Mouse (Mus musculus) embryonic facial prominence, embryonic 11.5 days (tissue): ENCODE measurements around the gene Cnga1. TPM values are rescaled to one million over a fixed set of nuclear protein-coding genes. Genes with fewer than 3 reads are reported as not detected.

Experiments
- ATAC-seq: fragments of 200-750 bp; cut with Nextera tagmentation; replicated peaks from 2 replicates; pipeline ENCODE4 v1.8.0; 2017; ENCODE audit warnings: low read depth; ENCODE audit not compliant: insufficient number of reproducible peaks, low FRiP score, low TSS enrichment
- DNase-seq: peaks from one replicate; pipeline ENCODE4 v3.0.0-alpha.2; 2015; ENCODE audit warnings: low spot score
- H3K27ac ChIP-seq: fragments of 300-500 bp; sonication (generic); replicated peaks from 2 replicates; pipeline ENCODE4 v1.5.1; 2014; ENCODE audit warnings: mild to moderate bottlenecking, low read depth, low read length, control low read depth
- H3K27me3 ChIP-seq: fragments of 300-500 bp; sonication (generic); 2 replicates; pipeline ENCODE4 v1.6.1; 2014; ENCODE audit warnings: mild to moderate bottlenecking, low read length, moderate library complexity, mixed read lengths; ENCODE audit not compliant: control insufficient read depth, insufficient read depth
- H3K36me3 ChIP-seq: fragments of 300-500 bp; sonication (generic); replicated peaks from 2 replicates; pipeline ENCODE4 v1.6.1; 2014; ENCODE audit warnings: low read depth, mild to moderate bottlenecking, low read length, moderate library complexity, mixed read lengths; ENCODE audit not compliant: control insufficient read depth, insufficient read depth
- H3K4me1 ChIP-seq: fragments of 300-500 bp; sonication (generic); 2 replicates; pipeline ENCODE4 v1.6.1; 2014; ENCODE audit warnings: low read length, mixed read lengths; ENCODE audit not compliant: control insufficient read depth, insufficient read depth
- H3K4me2 ChIP-seq: fragments of 300-500 bp; sonication (generic); 2 replicates; pipeline ENCODE4 v1.6.1; 2014; ENCODE audit warnings: low read depth, mild to moderate bottlenecking, control low read depth, low read length, moderate library complexity
- H3K4me3 ChIP-seq: fragments of 300-500 bp; sonication (generic); 2 replicates; pipeline ENCODE4 v1.5.1; 2014; ENCODE audit warnings: low read depth, low read length, control low read depth
- H3K9ac ChIP-seq: fragments of 300-500 bp; sonication (generic); replicated peaks from 2 replicates; pipeline ENCODE4 v1.6.1; 2014; ENCODE audit warnings: mild to moderate bottlenecking, control low read depth, low read length
- H3K9me3 ChIP-seq: fragments of 300-500 bp; sonication (generic); replicated peaks from 2 replicates; pipeline ENCODE4 v1.6.1; 2016; ENCODE audit warnings: mild to moderate bottlenecking, low read length, inconsistent platforms, mixed read lengths; ENCODE audit not compliant: control insufficient read depth
- WGBS: fragments of 180-500 bp; shearing (Covaris S2); extraction: QIAGEN DNeasy Blood & Tissue Kit; methylation state at CpG from one replicate; pipeline ENCODE4 v1.1.7; 2014; 5-methylcytosine and 5-hydroxymethylcytosine counted together
- polyA plus RNA-seq: library from polyadenylated mRNA; unstranded; fragments of >200 nt; fragmentation: Nextera tagmentation; extraction: Ambion mirVana; gene quantifications from 2 replicates; pipeline ENCODE4 v1.2.1, GENCODE M21; 2014

Gene Cnga1
- polyA plus RNA-seq, 1 experiment from 2014 or later: not detected

DNA sequence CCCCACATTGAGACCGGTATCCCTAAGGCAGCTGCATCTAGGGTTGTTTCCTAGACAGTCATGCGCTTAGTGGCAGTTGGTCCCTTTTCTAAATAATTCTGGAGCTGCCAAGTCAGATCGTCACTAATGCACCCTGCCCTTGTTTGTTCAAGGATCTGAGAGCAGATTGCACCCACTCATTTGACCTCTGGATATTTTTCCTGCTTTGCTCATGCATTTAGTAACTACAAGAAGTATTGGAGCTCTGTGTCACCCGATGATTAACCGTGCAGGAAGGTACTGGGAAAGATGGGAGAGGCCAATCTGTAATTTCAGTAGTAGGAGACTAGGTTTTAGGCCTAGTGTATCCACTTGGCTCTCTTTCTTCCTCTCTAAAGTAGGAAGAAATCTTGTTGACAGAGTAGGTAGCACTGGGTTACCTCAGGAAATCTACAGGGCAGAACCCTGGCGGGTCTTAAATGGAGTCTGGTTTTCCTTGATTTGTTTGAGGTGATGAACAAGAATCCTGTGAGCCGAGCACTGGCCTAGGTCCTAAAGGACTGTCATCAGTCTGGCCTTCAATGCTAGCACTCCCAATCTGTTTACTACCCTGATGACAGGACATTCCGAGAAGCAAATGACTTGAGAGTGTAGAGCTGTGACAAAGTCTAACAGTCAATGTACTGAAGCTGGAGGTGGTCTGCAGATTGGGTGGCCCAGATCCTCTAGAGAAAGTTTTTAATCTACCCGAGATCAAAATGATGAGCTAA is 5.1 kb upstream of the Cnga1 start:
- Histone ChIP-seq H3K9me3 (no peaks in the 10 kb centered on the region), H3K9ac (no peak overlapping the region), H3K36me3 (no peaks in the 10 kb centered on the region), H3K27ac (no peak overlapping the region), H3K4me3 (no peak overlapping the region), H3K4me1 (no peaks in the 10 kb centered on the region; the same call in 1 of the 2 replicates), H3K4me2 (no peak overlapping the region), H3K27me3 (no peaks in the 10 kb centered on the region)
- DNase-seq (no peak), ATAC-seq (no peak)
- 87% methylated on average over 9 of the region's 9 CpGs for WGBS

DNA sequence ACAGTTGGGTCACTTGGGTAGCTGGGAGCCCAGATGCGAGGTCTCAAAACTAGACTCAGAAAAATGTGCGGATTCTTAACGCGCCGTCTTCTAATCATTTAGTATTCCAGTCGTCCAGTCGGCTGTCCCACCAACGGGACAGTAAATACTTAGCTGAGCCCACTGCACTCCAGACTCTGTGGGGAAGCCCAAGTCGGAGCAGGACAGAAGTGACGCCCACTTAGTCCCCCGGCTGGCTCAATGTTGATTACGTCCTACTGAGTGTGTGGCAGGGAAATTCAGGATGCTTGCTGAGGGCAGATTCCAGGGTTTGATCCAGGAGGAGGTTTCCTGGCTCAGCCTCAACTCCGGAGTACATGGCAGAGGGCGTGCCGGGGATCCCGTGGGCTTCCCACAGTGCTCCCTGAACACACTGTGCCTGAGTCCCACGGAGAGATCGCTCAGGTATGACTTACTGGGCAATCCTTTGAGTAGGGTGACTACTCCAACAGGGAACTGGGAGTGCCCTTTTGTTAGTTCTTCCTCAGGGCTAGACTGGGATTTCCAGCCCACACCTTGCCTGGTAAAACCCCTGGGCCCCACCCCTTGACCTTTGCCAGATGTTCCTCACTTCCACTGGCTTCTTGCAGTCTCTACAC is 4.0 kb upstream of the Cnga1 start:
- no peaks in the 10 kb centered on the region for H3K36me3 ChIP-seq
- 8% methylated on average over 18 of the region's 18 CpGs for WGBS
- H3K4me2 ChIP-seq: peak overlapping the region; percentile 92
- H3K4me3 ChIP-seq: peak overlapping the region; percentile 44
- peak; percentile 51; the same call in 1 of the 2 replicates for ATAC-seq
- no peaks in the 10 kb centered on the region for H3K27me3 ChIP-seq
- H3K27ac ChIP-seq: no peak overlapping the region
- H3K9ac ChIP-seq: no peak overlapping the region
- DNase-seq: peak; percentile 13
- no peaks in the 10 kb centered on the region for H3K9me3 ChIP-seq
- H3K4me1 ChIP-seq: no peaks in the 10 kb centered on the region; the same call in 1 of the 2 replicates

DNA sequence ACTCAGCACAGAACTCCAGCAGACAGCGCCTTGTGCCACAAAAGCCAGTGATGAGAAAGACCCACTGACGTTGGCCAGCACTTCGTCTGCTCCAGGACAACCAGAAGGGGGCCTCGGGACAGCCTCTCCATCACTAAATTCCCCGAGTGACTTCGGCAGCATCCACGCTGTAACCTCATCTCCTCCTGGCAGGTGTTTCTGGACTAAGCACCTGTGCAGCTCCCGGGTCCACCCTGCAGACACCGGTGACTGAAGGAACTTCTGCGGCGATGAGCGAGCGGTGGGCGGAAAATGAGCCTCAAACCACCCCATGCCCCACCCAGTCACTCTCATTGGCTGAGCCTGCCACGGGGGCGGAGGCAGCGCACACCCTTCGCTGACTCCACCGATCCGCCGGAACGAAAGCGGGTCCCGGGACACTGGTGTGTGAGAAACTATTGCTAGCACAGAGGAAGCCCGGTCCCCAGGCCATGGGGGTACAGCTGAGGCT is 3.4 kb upstream of the Cnga1 start, which contains the start of gene Nipal1:
Gene Nipal1, plus strand, starts transcription at position 378 of the 490 bp plus-strand sequence.
- peak; percentile 86 for DNase-seq
- ATAC-seq: peak; percentile 92
- Histone ChIP-seq H3K4me1 (no peaks in the 10 kb centered on the region; the same call in 1 of the 2 replicates), H3K4me2 (peak within 1 kb of the TSS; percentile 92), H3K9ac (no peak within 1 kb of the TSS), H3K27me3 (no peaks in the 10 kb centered on the region), H3K4me3 (peak within 1 kb of the TSS; percentile 44), H3K36me3 (no peaks in the 10 kb centered on the region), H3K9me3 (no peaks in the 10 kb centered on the region), H3K27ac (no peak within 1 kb of the TSS)
- 0% methylated on average over 25 of the region's 25 CpGs for WGBS

DNA sequence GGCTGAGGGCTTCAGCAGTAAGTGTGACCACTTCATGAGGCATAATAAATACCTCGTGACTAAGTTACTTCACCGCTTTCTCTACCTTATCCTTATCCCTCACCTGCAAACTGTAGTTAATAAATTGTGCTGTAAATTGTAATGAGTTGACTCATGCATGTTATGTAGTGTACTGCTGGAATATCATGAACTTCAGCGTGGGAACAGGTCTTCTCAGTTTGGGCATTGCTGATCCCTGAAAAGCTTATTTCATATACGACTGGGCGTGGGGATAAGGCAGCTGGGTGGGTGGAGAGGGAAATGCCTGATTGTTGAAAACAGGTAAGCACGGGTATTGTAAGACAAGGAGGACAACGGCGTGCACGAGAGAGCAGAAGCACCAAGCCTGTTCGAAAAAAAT is 2.9 kb upstream of the Cnga1 start:
- DNase-seq (no peak), ATAC-seq (no peak; the same call in 1 of the 2 replicates)
- no peaks in the 10 kb centered on the region for H3K27me3 ChIP-seq
- H3K27ac ChIP-seq: no peak overlapping the region
- peak overlapping the region; percentile 92 for H3K4me2 ChIP-seq
- H3K4me1 ChIP-seq: no peaks in the 10 kb centered on the region; the same call in 1 of the 2 replicates
- no peak overlapping the region for H3K9ac ChIP-seq
- no peaks in the 10 kb centered on the region for H3K36me3 ChIP-seq
- H3K9me3 ChIP-seq: no peaks in the 10 kb centered on the region
- 29% methylated on average over 10 of the region's 10 CpGs for WGBS
- H3K4me3 ChIP-seq: peak overlapping the region; percentile 44

DNA sequence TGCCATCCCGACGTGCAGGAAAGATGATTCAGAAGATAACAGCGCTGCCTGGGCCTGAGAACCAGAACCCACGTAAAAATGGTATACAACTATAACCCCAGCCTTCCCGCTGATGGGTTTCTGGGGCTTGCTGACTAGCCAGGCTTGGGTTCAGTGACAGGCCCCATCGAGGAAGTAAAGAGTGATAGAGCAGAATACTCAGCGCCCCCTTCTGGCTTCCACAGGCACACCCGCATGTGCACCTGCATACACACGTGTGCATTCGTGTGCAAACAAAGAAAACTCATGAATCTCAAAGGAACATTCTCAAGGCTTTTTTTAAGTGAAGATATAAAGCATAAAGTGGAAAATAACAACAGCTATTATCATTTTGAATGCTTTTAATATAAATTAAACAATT is 2.1 kb upstream of the Cnga1 start:
- no peaks in the 10 kb centered on the region for H3K9me3 ChIP-seq
- H3K4me2 ChIP-seq: no peak overlapping the region
- H3K27ac ChIP-seq: no peak overlapping the region
- H3K4me1 ChIP-seq: no peaks in the 10 kb centered on the region; the same call in 1 of the 2 replicates
- DNase-seq: peak; percentile 44
- ATAC-seq: no peak
- no peaks in the 10 kb centered on the region for H3K27me3 ChIP-seq
- 33% methylated on average over 10 of the region's 10 CpGs for WGBS
- no peaks in the 10 kb centered on the region for H3K36me3 ChIP-seq
- H3K9ac ChIP-seq: no peak overlapping the region
- H3K4me3 ChIP-seq: no peak overlapping the region

DNA sequence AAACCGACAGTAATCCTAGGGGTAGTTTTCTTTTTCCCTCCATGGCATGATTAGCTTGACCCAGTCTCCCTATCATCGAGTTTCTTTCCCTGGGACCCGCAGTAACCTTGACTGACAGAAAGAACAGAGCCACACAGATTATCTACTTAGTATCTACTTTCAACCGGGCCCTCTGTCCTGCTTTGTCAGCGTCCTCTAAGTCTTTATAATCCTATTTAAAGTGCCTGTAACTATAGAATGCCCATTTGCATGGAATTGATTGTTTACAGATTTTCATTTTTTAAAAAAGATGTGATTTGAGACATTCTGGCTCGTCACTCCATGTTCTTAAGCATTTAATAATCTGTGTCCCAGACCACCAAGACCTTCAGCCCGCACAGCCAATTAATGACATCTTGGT is 420 bp downstream of the Cnga1 start:
- Histone ChIP-seq H3K4me2 (no peak overlapping the region), H3K9me3 (no peaks in the 10 kb centered on the region), H3K27ac (no peak overlapping the region), H3K4me1 (no peaks in the 10 kb centered on the region; the same call in 1 of the 2 replicates), H3K36me3 (no peaks in the 10 kb centered on the region), H3K9ac (no peak overlapping the region), H3K27me3 (no peaks in the 10 kb centered on the region), H3K4me3 (no peak overlapping the region)
- WGBS: 63% methylated on average over 7 of the region's 7 CpGs
- ATAC-seq (no peak), DNase-seq (no peak)

DNA sequence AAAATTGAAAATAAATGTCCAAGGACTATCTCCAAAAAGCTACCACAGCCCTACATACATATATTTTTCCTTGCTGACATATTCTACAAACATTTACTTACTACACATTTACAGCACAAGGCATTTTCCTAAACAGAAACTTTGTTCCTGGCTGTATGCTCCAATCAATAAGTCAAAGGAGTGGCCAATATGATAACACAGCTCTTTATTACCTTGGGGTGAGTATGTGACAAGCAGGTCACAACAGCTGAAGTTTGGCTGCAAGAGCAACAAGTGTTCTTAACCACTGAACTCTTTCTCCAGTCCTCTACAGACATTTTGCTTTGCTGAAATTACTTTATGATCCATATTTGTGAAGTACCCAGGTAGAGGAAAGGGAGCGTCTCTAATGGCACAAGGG is 4.0 kb downstream of the Cnga1 start:
- DNase-seq (no peak), ATAC-seq (no peak)
- Histone ChIP-seq H3K9ac (no peak overlapping the region), H3K4me2 (no peak overlapping the region), H3K4me3 (no peak overlapping the region), H3K27me3 (no peaks in the 10 kb centered on the region), H3K9me3 (no peaks in the 10 kb centered on the region), H3K4me1 (no peaks in the 10 kb centered on the region), H3K36me3 (no peaks in the 10 kb centered on the region), H3K27ac (no peak overlapping the region)
- WGBS: 90% methylated on average over 1 of the region's 1 CpGs

DNA sequence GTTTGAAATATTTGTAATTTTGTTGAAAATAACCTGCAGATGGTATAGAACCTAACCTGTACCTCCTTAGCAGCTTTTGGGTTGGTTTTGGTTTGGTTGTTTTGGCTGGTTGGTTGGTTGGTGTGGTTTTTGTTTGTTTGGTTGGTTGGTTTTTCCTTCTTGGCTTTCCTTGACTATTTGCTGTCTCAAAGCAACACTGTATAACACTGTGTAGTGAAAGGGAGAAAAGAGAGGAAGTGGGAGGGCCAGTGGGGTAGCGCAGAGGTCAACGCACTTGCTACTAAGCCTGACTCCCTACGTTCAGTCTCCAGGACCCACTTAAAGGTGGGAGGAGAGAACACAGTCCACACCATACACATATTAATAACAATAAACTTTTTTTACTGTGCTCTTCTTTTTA is 7.5 kb downstream of the Cnga1 start:
- ATAC-seq (no peak), DNase-seq (no peak)
- Histone ChIP-seq H3K9me3 (no peaks in the 10 kb centered on the region), H3K27me3 (no peaks in the 10 kb centered on the region), H3K9ac (no peak overlapping the region), H3K4me1 (no peaks in the 10 kb centered on the region), H3K27ac (no peak overlapping the region), H3K4me3 (no peak overlapping the region), H3K4me2 (no peak overlapping the region), H3K36me3 (no peaks in the 10 kb centered on the region)
- 73% methylated on average over 3 of the region's 3 CpGs for WGBS
